Mouse (Mus musculus): Measurements from ENCODE around the gene Ppt2. TPM values are rescaled to one million over a fixed set of nuclear protein-coding genes. Genes with fewer than 3 reads are reported as not detected.

The Ppt2 gene
- polyA plus RNA-seq, 1 experiment: 22.0 TPM

GRCm38 (mm10) chr17:34656666-34657065 lies 28.4 kb upstream of the Ppt2 start:
- peaks cover 15% of the 10 kb centered on the region for H3K4me1 ChIP-seq (ENCODE audit: control insufficient read depth, insufficient read depth, insufficient read length, low read length)
- TF ChIP-seq POLR2A (IDR thresholded peaks at IDR 0.05; ENCODE audit: low read depth, low read length) (no peak), CTCF (IDR thresholded peaks at IDR 0.05; ENCODE audit: extremely low read depth, insufficient read length, insufficient replicate concordance, low read depth, low read length) (no peak)
- peaks cover 19% of the 10 kb centered on the region for H3K36me3 ChIP-seq (ENCODE audit: control insufficient read depth, insufficient read depth, low read length)
- 50% methylated on average over 8 of the region's 8 CpGs for WGBS
- H3K27ac ChIP-seq (ENCODE audit: insufficient read depth, low read depth, low read length): peak overlapping the region; percentile 58
- H3K27me3 ChIP-seq (ENCODE audit: control insufficient read depth, insufficient read depth, low read length): peaks cover 4% of the 10 kb centered on the region; the same call in 1 of the 2 replicates
- H3K4me3 ChIP-seq (ENCODE audit: low read depth, low read length): no peak overlapping the region

GRCm38 (mm10) chr17:34655581-34655991 lies 27.3 kb upstream of the Ppt2 start:
- Histone ChIP-seq H3K27me3 (ENCODE audit: control insufficient read depth, insufficient read depth, low read length) (peaks cover 2% of the 10 kb centered on the region; the same call in 1 of the 2 replicates), H3K36me3 (ENCODE audit: control insufficient read depth, insufficient read depth, low read length) (peaks cover 29% of the 10 kb centered on the region), H3K4me3 (ENCODE audit: low read depth, low read length) (no peak overlapping the region), H3K4me1 (ENCODE audit: control insufficient read depth, insufficient read depth, insufficient read length, low read length) (peaks cover 7% of the 10 kb centered on the region), H3K27ac (ENCODE audit: insufficient read depth, low read depth, low read length) (peak overlapping the region; percentile 67)
- peak; percentile 6; the same call in 1 of the 2 replicates for TF ChIP-seq CTCF (IDR thresholded peaks at IDR 0.05; ENCODE audit: extremely low read depth, insufficient read length, insufficient replicate concordance, low read depth, low read length)
- TF ChIP-seq POLR2A (IDR thresholded peaks at IDR 0.05; ENCODE audit: low read depth, low read length): no peak
- 27% methylated on average over 4 of the region's 4 CpGs for WGBS

GRCm38 (mm10) chr17:34655160-34655559 lies 26.9 kb upstream of the Ppt2 start:
- TF ChIP-seq CTCF (IDR thresholded peaks at IDR 0.05; ENCODE audit: extremely low read depth, insufficient read length, insufficient replicate concordance, low read depth, low read length): no peak
- no peak for TF ChIP-seq POLR2A (IDR thresholded peaks at IDR 0.05; ENCODE audit: low read depth, low read length)
- 70% methylated on average over 7 of the region's 7 CpGs for WGBS
- no peak overlapping the region for H3K4me3 ChIP-seq (ENCODE audit: low read depth, low read length)
- H3K36me3 ChIP-seq (ENCODE audit: control insufficient read depth, insufficient read depth, low read length): peaks cover 32% of the 10 kb centered on the region
- H3K4me1 ChIP-seq (ENCODE audit: control insufficient read depth, insufficient read depth, insufficient read length, low read length): peaks cover 7% of the 10 kb centered on the region
- H3K27ac ChIP-seq (ENCODE audit: insufficient read depth, low read depth, low read length): peak overlapping the region; percentile 67
- H3K27me3 ChIP-seq (ENCODE audit: control insufficient read depth, insufficient read depth, low read length): no peaks in the 10 kb centered on the region

- 92% methylated on average over 13 of the region's 13 CpGs for WGBS
- no peak for TF ChIP-seq POLR2A (IDR thresholded peaks at IDR 0.05; ENCODE audit: low read depth, low read length)
- no peaks in the 10 kb centered on the region for H3K27me3 ChIP-seq (ENCODE audit: control insufficient read depth, insufficient read depth, low read length)
- H3K4me3 ChIP-seq (ENCODE audit: low read depth, low read length): no peak overlapping the region
- 0 out of 2 replicates have a peak overlapping the region, but pooled peaks have one; percentile 67 for H3K27ac ChIP-seq (ENCODE audit: insufficient read depth, low read depth, low read length)
- H3K36me3 ChIP-seq (ENCODE audit: control insufficient read depth, insufficient read depth, low read length): peaks cover 32% of the 10 kb centered on the region
- H3K4me1 ChIP-seq (ENCODE audit: control insufficient read depth, insufficient read depth, insufficient read length, low read length): peaks cover 7% of the 10 kb centered on the region
Observed at GRCm38 (mm10) chr17:34654392-34654791, 26.1 kb upstream of the Ppt2 start.

GRCm38 (mm10) chr17:34653746-34654285 lies 25.5 kb upstream of the Ppt2 start:
- TF ChIP-seq POLR2A (IDR thresholded peaks at IDR 0.05; ENCODE audit: low read depth, low read length) (no peak), CTCF (IDR thresholded peaks at IDR 0.05; ENCODE audit: extremely low read depth, insufficient read length, insufficient replicate concordance, low read depth, low read length) (peak; percentile 73; the same call in 1 of the 2 replicates)
- Histone ChIP-seq H3K4me1 (ENCODE audit: control insufficient read depth, insufficient read depth, insufficient read length, low read length) (peaks cover 7% of the 10 kb centered on the region), H3K27me3 (ENCODE audit: control insufficient read depth, insufficient read depth, low read length) (no peaks in the 10 kb centered on the region), H3K4me3 (ENCODE audit: low read depth, low read length) (no peak overlapping the region), H3K36me3 (ENCODE audit: control insufficient read depth, insufficient read depth, low read length) (peaks cover 32% of the 10 kb centered on the region), H3K27ac (ENCODE audit: insufficient read depth, low read depth, low read length) (no peak overlapping the region)
- 63% methylated on average over 9 of the region's 9 CpGs for WGBS

GRCm38 (mm10) chr17:34652985-34653384 lies 24.7 kb upstream of the Ppt2 start:
- 95% methylated on average over 8 of the region's 8 CpGs for WGBS
- Histone ChIP-seq H3K4me1 (ENCODE audit: control insufficient read depth, insufficient read depth, insufficient read length, low read length) (peaks cover 9% of the 10 kb centered on the region), H3K36me3 (ENCODE audit: control insufficient read depth, insufficient read depth, low read length) (peaks cover 32% of the 10 kb centered on the region), H3K27me3 (ENCODE audit: control insufficient read depth, insufficient read depth, low read length) (no peaks in the 10 kb centered on the region), H3K4me3 (ENCODE audit: low read depth, low read length) (no peak overlapping the region), H3K27ac (ENCODE audit: insufficient read depth, low read depth, low read length) (no peak overlapping the region)
- no peak for TF ChIP-seq CTCF (IDR thresholded peaks at IDR 0.05; ENCODE audit: extremely low read depth, insufficient read length, insufficient replicate concordance, low read depth, low read length)
- TF ChIP-seq POLR2A (IDR thresholded peaks at IDR 0.05; ENCODE audit: low read depth, low read length): no peak

- H3K4me1 ChIP-seq (ENCODE audit: control insufficient read depth, insufficient read depth, insufficient read length, low read length): peaks cover 11% of the 10 kb centered on the region
- WGBS: 88% methylated on average over 10 of the region's 10 CpGs
- no peak overlapping the region for H3K4me3 ChIP-seq (ENCODE audit: low read depth, low read length)
- H3K27ac ChIP-seq (ENCODE audit: insufficient read depth, low read depth, low read length): no peak overlapping the region
- H3K27me3 ChIP-seq (ENCODE audit: control insufficient read depth, insufficient read depth, low read length): no peaks in the 10 kb centered on the region
- peaks cover 32% of the 10 kb centered on the region for H3K36me3 ChIP-seq (ENCODE audit: control insufficient read depth, insufficient read depth, low read length)
- TF ChIP-seq CTCF (IDR thresholded peaks at IDR 0.05; ENCODE audit: extremely low read depth, insufficient read length, insufficient replicate concordance, low read depth, low read length): no peak
- no peak for TF ChIP-seq POLR2A (IDR thresholded peaks at IDR 0.05; ENCODE audit: low read depth, low read length)
Observed at GRCm38 (mm10) chr17:34652546-34652945, 24.2 kb upstream of the Ppt2 start.
